Mouse (Mus musculus) layer of hippocampus, postnatal 10 days (tissue): ENCODE results near the gene Marc2. TPM values are rescaled to one million over a fixed set of nuclear protein-coding genes. Genes with fewer than 3 reads are reported as not detected.

Source experiments
- microRNA-seq, 2 experiments: library from miRNA; unstranded; fragments of <30 nt; microRNA quantifications; one replicate each; pipeline ENCODE4 v1.2.0; 2021
- total RNA-seq, 2 experiments: library from RNA; stranded (reverse); gene quantifications; 2 replicates each; pipeline ENCODE4 v1.2.3; 2021

Gene Marc2
- total RNA-seq, 2 experiments from 2014 or later: 96.2 to 109 TPM

Small RNA genes within 50 kb of the gene (microRNA-seq; reads per million reads assigned to microRNA genes)
- gene Mir1981: 437 to 540 reads per million in 2 experiments

Other genes with a start within 250 kb of the Marc2 start
- gene Hlx, start 113.8 kb downstream of the Marc2 start, total RNA-seq: 1 to 10 TPM; 1.0 to 1.4 TPM
- gene Marc1, start 35.1 kb downstream of the Marc2 start, total RNA-seq: not detected
- gene C130074G19Rik, start 36.8 kb upstream of the Marc2 start, total RNA-seq: 10 to 100 TPM; 12.6 to 14.9 TPM
- 10 to 100 TPM; 59.7 to 64.4 TPM for gene Mark1, start 153.1 kb upstream of the Marc2 start, total RNA-seq